Mouse (Mus musculus) bone marrow, adult 2 months (tissue): ENCODE measurements around the gene Tecr.

ENCODE experiments used
- CTCF ChIP-seq: fragments of 200-500 bp; IDR thresholded peaks from 2 replicates; pipeline ENCODE4 v1.5.1; 2011; ENCODE audit warnings: low read length, control low read depth; ENCODE audit not compliant: control insufficient read depth, insufficient read depth
- POLR2A ChIP-seq: fragments of 200-500 bp; IDR thresholded peaks from 2 replicates; pipeline ENCODE4 v1.6.1; 2011; ENCODE audit warnings: low read depth, mild to moderate bottlenecking, control low read depth, low read length, borderline replicate concordance; ENCODE audit not compliant: control insufficient read depth

GRCm38 (mm10) chr8:83609547-83610180 lies 1.9 kb upstream of the Tecr start:
- TF ChIP-seq POLR2A (no peak), CTCF (no peak)
